Mouse (Mus musculus) retina, embryonic 14.5 days (tissue): ENCODE results near the gene Gm44596.

ENCODE experiments used
- DNase-seq: peaks from one replicate; pipeline ENCODE4 v3.0.0-alpha.2; 2015; ENCODE audit warnings: low spot score

The Gm44596 gene

GRCm38 (mm10) chr6:128429300-128429699 lies 54.0 kb downstream of the Gm44596 start:
- DNase-seq = no peak

- no peak for DNase-seq
Measured at GRCm38 (mm10) chr6:128429826-128430225, 54.5 kb downstream of the Gm44596 start.

- DNase-seq = no peak
Measured at GRCm38 (mm10) chr6:128432356-128432915, 57.1 kb downstream of the Gm44596 start.

- DNase-seq = no peak
Measured at GRCm38 (mm10) chr6:128433566-128433965, 58.3 kb downstream of the Gm44596 start.

GRCm38 (mm10) chr6:128435474-128435873 lies 60.2 kb downstream of the Gm44596 start:
- DNase-seq = no peak

GRCm38 (mm10) chr6:128436356-128437005 lies 61.2 kb downstream of the Gm44596 start:
- no peak for DNase-seq

- DNase-seq = no peak
Measured at GRCm38 (mm10) chr6:128437288-128437687, 62.0 kb downstream of the Gm44596 start.

- DNase-seq = peak; percentile 73
Measured at GRCm38 (mm10) chr6:128437731-128438316, 62.5 kb downstream of the Gm44596 start.

- peak; percentile 92 for DNase-seq
Measured at GRCm38 (mm10) chr6:128438317-128438870, 63.1 kb downstream of the Gm44596 start, which contains the start of gene Fkbp4. Gene Fkbp4, minus strand, starts transcription at chr6:128438677.

GRCm38 (mm10) chr6:128438871-128439341 lies 63.6 kb downstream of the Gm44596 start:
- DNase-seq = no peak

GRCm38 (mm10) chr6:128440238-128440637 lies 64.9 kb downstream of the Gm44596 start:
- DNase-seq = no peak

GRCm38 (mm10) chr6:128445761-128446535 lies 70.6 kb downstream of the Gm44596 start:
- DNase-seq = peak; percentile 81

- DNase-seq = no peak
Measured at GRCm38 (mm10) chr6:128447063-128447462, 71.8 kb downstream of the Gm44596 start.

GRCm38 (mm10) chr6:128455835-128456605 lies 80.7 kb downstream of the Gm44596 start:
- no peak for DNase-seq
